Mouse (Mus musculus) small intestine, adult 2 months (tissue): Measurements from ENCODE around the gene Hs2st1.

ENCODE experiments used
- CTCF ChIP-seq: fragments of 200-500 bp; IDR thresholded peaks from 2 replicates; pipeline ENCODE4 v1.5.1; 2012; ENCODE audit warnings: low read depth, mild to moderate bottlenecking, control low read depth, inconsistent platforms, low read length, moderate library complexity, mixed read lengths; ENCODE audit not compliant: insufficient replicate concordance, insufficient read length; ENCODE audit errors: extremely low read depth
- POLR2A ChIP-seq: fragments of 200-500 bp; IDR thresholded peaks from 2 replicates; pipeline ENCODE4 v1.6.1; 2012; ENCODE audit warnings: low read depth, mild to moderate bottlenecking, control low read depth, inconsistent platforms, low read length, moderate library complexity

DNA sequence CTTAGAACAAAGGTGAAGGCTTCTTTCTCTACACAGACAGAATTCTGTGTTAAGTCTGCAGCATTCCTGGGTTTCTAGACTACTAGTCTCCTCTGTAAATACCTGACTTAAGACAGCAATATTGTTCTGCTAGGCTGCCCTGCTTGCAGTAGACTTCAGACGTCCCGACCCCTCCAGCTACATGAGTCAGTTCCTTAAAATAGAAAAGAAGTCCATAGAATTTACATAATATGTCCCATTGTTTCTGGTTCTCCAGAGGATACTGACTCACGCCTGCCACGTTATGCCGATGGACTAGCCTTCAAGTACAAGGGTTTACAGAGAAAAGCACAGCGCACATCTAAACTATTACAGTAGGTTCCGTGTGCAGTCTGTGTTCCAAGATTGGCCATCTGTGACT, 34.2 kb upstream of the Hs2st1 start:
- TF ChIP-seq CTCF (no peak), POLR2A (no peak)
